Mouse (Mus musculus) kidney, adult 2 months (tissue): ENCODE measurements around the gene Exoc3l. TPM values are rescaled to one million over a fixed set of nuclear protein-coding genes. Genes with fewer than 3 reads are reported as not detected.

Source experiments
- DNase-seq: peaks from one replicate; pipeline ENCODE4 v3.0.0; 2021
- H3K27ac ChIP-seq: fragments of 200-500 bp; 2 replicates; pipeline ENCODE4 v1.5.1; 2012; ENCODE audit warnings: low read depth, low read length, control low read depth, inconsistent platforms; ENCODE audit not compliant: insufficient read depth
- H3K27me3 ChIP-seq: fragments of 200-500 bp; replicated peaks from 2 replicates; pipeline ENCODE4 v1.6.1; 2012; ENCODE audit warnings: mild to moderate bottlenecking, moderate library complexity, low read length, inconsistent platforms; ENCODE audit not compliant: control insufficient read depth, insufficient read depth
- H3K36me3 ChIP-seq: fragments of 200-500 bp; 2 replicates; pipeline ENCODE4 v1.6.1; 2012; ENCODE audit warnings: mild to moderate bottlenecking, moderate library complexity, low read length, inconsistent platforms; ENCODE audit not compliant: control insufficient read depth, insufficient read depth
- H3K4me1 ChIP-seq: fragments of 200-500 bp; 2 replicates; pipeline ENCODE4 v1.6.1; 2011; ENCODE audit warnings: low read length; ENCODE audit not compliant: control insufficient read depth, insufficient read depth
- H3K4me3 ChIP-seq: fragments of 200-500 bp; 2 replicates; pipeline ENCODE4 v1.5.1; 2011; ENCODE audit warnings: mild to moderate bottlenecking, low read depth, low read length, control low read depth; ENCODE audit not compliant: insufficient read depth
- CTCF ChIP-seq: fragments of 200-500 bp; conservative IDR thresholded peaks from 2 replicates; pipeline ENCODE4 v1.5.1; 2011; ENCODE audit warnings: low read depth, mild to moderate bottlenecking, control low read depth, low read length, moderate library complexity, mixed read lengths; ENCODE audit not compliant: insufficient read depth, insufficient read length
- POLR2A ChIP-seq: fragments of 200-500 bp; IDR thresholded peaks from one replicate; pipeline ENCODE4 v1.6.1; 2011; ENCODE audit warnings: low read depth, low read length, control low read depth
- WGBS: fragments of 180-500 bp; shearing (Covaris S2); methylation state at CpG from one replicate; pipeline ENCODE4 v1.1.7; 2018; 5-methylcytosine and 5-hydroxymethylcytosine counted together
- polyA plus RNA-seq: library from polyadenylated mRNA; depleted of rRNA; stranded (reverse); fragments of >200 nt; gene quantifications from 2 replicates; pipeline ENCODE4 v1.2.3, GENCODE M21; 2012

Exoc3l gene
- polyA plus RNA-seq, 1 experiment, result 11.7 TPM

- 27% methylated on average over 11 of the region's 11 CpGs for whole genome bisulfite sequencing
- H3K4me1 ChIP-seq, result peaks cover 3% of the 10 kb centered on the region; the same call in 1 of the 2 replicates
- H3K27ac ChIP-seq, result no peak overlapping the region
- DNase-seq, result no peak
- TF ChIP-seq POLR2A (no peak), CTCF (no peak)
- H3K4me3 ChIP-seq, result no peak overlapping the region
- H3K36me3 ChIP-seq, result peaks cover 1% of the 10 kb centered on the region
- no peaks in the 10 kb centered on the region for H3K27me3 ChIP-seq
Measured at GRCm38 (mm10) chr8:105270916-105271186, 25.1 kb downstream of the Exoc3l start.

DNA sequence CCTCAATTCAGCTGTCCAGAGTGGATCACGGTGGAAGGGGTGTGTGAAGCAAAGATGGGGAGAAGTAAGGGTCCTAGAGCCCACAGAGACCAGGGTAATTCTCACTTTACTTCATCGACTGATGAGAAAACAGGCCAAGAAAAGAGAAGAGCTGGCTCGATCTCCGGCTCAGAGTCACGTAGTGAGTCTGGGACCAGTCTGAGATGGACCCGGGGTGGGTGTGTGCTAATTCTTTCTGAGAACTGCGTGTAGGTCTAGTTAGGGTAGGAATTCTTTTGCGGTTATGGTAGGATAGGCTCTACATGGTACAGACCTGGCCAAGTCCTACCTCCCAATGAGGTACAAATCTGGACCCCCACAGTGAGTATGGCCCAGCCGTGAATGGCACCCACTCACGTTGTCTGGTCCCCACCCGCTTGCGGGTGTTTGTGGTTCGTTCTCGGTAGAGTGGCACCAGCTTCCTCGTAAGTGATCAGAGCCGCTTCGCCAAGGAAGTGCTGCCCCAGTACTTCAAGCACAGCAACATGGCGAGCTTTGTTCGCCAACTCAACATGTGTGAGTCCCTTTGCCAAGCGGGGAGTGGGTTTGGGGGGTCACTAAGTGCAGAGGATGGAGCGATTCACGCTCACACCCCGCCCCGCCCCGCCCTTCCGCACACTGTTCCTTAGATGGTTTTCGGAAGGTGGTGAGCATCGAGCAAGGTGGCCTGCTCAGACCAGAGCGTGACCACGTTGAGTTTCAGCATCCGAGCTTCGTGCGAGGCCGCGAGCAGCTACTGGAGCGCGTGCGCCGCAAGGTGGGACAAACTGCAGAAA lies 25.6 kb downstream of the Exoc3l start:
- DNase-seq, result no peak
- Histone ChIP-seq H3K27me3 (no peaks in the 10 kb centered on the region), H3K36me3 (peaks cover 1% of the 10 kb centered on the region), H3K4me1 (peaks cover 3% of the 10 kb centered on the region; the same call in 1 of the 2 replicates), H3K27ac (no peak overlapping the region), H3K4me3 (peak overlapping the region; percentile 56)
- no peak for TF ChIP-seq CTCF
- no peak for TF ChIP-seq POLR2A
- 33% methylated on average over 39 of the region's 39 CpGs for whole genome bisulfite sequencing

DNA sequence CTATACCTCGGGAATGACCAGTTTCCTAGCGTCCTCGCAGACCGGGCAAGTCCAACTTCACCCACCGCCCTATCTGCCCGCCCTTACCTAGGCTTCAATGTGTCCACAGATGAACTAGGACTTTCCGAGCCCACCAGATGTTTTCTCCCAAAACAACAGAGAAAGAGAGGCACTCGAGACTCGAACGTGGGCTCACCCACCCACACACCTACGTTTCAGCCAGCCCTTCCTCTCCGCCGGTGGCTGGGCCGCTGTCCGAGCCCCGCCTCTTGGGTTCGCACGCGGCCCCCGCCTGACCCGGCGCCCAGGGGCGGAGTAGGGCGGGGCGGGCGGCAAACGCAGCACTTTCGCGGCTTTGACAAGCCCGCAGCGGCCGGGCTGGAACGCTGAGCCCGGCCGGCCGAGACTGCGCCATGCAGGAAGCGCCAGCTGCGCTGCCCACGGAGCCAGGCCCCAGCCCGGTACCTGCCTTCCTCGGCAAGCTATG lies 26.4 kb downstream of the Exoc3l start, which contains the start of gene Hsf4:
Hsf4 (plus strand) TSS at position 341 of the 487 bp plus-strand sequence.
- DNase-seq, result peak; percentile 84
- peaks cover 3% of the 10 kb centered on the region; the same call in 1 of the 2 replicates for H3K4me1 ChIP-seq
- H3K36me3 ChIP-seq, result peaks cover 1% of the 10 kb centered on the region
- no peaks in the 10 kb centered on the region for H3K27me3 ChIP-seq
- H3K27ac ChIP-seq, result peak within 1 kb of the TSS; percentile 59
- no peak for TF ChIP-seq CTCF
- TF ChIP-seq POLR2A, result no peak
- WGBS, result 2% methylated on average over 42 of the region's 42 CpGs
- H3K4me3 ChIP-seq, result peak within 1 kb of the TSS; percentile 56

DNA sequence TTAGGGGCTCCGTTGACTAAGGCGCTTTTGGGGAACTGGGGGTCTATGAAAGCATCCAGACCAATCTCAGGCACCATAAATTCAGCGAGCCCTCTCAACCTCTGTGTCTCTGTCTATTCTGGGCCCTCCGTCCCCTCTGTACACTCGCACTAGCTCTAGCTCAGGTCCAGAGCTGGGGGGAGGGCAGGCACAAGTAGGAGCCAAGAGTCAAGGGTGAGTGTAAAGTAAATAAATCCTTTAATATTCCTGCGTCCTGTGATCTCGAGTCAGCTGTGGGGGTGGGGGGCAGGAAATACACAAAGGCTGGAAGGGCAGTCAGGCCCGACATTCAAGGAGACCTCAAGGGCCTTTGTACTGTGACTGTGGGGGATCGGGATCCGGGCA lies 26.8 kb downstream of the Exoc3l start:
- WGBS, result 18% methylated on average over 10 of the region's 10 CpGs
- TF ChIP-seq CTCF (no peak), POLR2A (no peak)
- peak overlapping the region; percentile 59 for H3K27ac ChIP-seq
- H3K36me3 ChIP-seq, result peaks cover 1% of the 10 kb centered on the region
- H3K27me3 ChIP-seq, result no peaks in the 10 kb centered on the region
- DNase-seq, result peak; percentile 45
- H3K4me1 ChIP-seq, result peaks cover 3% of the 10 kb centered on the region; the same call in 1 of the 2 replicates
- H3K4me3 ChIP-seq, result peak overlapping the region; percentile 56

DNA sequence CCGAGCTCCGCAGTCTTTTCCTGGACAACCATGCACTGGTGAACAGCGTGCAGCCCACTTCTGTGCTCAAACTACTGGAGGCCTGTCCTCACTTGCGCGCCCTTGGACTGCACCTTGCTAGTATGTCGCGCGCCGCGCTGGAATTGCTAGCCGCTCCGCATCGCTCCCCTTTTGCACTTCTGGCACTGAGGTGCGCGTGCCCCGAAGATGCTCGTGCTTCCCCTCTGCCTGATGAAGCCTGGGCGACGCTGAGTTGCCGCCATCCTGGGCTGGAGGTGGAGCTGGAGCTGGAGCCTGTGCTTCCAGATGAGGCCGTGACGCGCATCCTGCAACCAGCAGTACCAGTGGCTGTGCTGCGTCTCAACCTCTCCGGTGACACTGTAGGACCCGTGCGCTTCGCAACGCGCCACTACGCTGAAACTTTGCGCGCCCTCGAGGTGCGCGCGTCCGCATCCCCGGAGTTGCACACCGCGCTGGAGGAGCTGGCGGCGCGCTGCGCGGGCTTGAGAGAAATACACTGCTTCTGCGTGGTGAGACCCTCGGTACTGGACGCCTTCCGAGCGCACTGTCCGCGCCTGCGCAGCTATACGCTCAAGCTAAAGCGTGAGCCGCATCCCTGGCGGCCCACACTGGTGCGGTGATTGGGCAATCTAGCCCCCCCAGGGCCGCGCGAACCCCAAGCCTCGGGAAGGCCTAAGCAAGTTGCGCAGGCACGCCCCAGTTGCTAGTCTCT lies 27.4 kb downstream of the Exoc3l start:
- no peaks in the 10 kb centered on the region for H3K27me3 ChIP-seq
- no peak overlapping the region for H3K27ac ChIP-seq
- H3K36me3 ChIP-seq, result peaks cover 1% of the 10 kb centered on the region
- no peak for TF ChIP-seq CTCF
- TF ChIP-seq POLR2A, result no peak
- peak overlapping the region; percentile 56 for H3K4me3 ChIP-seq
- peaks cover 3% of the 10 kb centered on the region; the same call in 1 of the 2 replicates for H3K4me1 ChIP-seq
- no peak for DNase-seq
- 38% methylated on average over 65 of the region's 65 CpGs for WGBS

GRCm38 (mm10) chr8:105266775-105267174 lies 29.1 kb downstream of the Exoc3l start:
- no peaks in the 10 kb centered on the region for H3K27me3 ChIP-seq

DNA sequence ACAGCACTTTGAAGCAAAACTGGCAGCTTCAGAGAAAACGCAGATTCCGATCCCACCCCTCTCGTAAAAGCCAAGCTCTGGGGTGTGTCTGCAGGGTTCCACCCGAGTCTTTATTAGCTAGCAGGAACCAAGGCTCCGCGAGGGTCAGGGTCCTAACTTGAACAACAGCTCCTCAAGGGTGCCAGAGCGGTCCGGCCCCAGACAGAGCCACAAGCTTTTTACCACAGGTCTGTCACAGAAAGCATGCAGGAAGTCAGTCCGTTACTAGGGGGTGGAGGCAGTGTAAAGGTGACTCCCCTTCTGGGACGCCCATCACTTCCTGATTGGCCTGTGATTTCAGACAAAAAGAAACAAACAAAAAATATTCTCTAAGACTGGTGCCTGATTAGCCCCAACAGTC lies 30.8 kb downstream of the Exoc3l start:
- Histone ChIP-seq H3K27ac (0 out of 2 replicates have a peak overlapping the region, but pooled peaks have one; percentile 26), H3K36me3 (peaks cover 1% of the 10 kb centered on the region), H3K4me1 (peaks cover 3% of the 10 kb centered on the region; the same call in 1 of the 2 replicates), H3K27me3 (no peaks in the 10 kb centered on the region), H3K4me3 (peak overlapping the region; percentile 99)
- TF ChIP-seq CTCF, result no peak
- no peak for TF ChIP-seq POLR2A
- 7% methylated on average over 10 of the region's 10 CpGs for WGBS
- peak; percentile 60 for DNase-seq

More at GRCm38 (mm10) chr8:105266775-105267174, 29.1 kb downstream of the Exoc3l start:
- no peak for DNase-seq
- Histone ChIP-seq H3K27ac (no peak overlapping the region), H3K4me3 (no peak overlapping the region), H3K36me3 (peaks cover 1% of the 10 kb centered on the region), H3K4me1 (peaks cover 3% of the 10 kb centered on the region; the same call in 1 of the 2 replicates)
- TF ChIP-seq CTCF (no peak), POLR2A (no peak)
- 81% methylated on average over 13 of the region's 13 CpGs for WGBS
